Mouse (Mus musculus): ENCODE results near the gene Nudt22.

DNA sequence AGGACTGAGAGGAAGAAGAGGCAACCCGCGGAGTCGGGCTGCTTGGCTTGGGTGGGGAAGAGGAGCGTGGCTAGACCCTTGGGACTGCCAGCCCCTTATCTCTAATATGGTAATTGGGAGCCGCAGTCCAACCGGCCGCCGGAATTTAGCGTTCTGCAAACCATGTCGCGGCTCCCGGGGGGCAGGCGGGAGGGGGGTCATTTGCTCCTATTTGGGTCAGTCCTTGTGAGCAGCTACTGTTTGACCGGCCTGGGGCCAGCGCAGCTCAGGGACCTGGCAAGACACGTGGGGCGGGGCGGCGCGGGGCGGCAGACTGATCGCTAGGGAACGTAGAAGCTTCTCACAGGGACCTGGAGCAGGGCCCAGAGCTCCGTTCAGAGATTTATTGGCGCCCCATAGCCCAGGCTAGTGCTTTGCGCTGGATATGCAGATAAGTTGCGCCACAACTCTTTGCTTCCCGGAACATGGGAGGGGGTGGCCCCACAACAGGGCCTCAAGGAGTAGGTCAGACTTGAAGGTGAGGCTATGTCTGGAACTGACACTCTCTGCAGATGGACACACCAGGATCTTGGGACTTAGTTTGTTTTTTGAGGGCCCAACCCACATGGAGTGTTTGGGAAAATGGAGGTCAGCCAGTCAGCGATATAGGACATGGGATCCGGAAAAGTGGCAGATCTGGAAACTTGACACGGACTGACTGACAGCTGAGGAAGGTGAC is 43.8 kb downstream of the Nudt22 start:
- TF ChIP-seq CTCF (conservative IDR thresholded peaks at IDR 0.05; ENCODE audit: insufficient read depth, insufficient read length, low read depth, low read length) (no peak), POLR2A (IDR thresholded peaks at IDR 0.05; ENCODE audit: low read depth, low read length) (no peak)
